ENCODE assay signal across 20 mouse cellular contexts in genomic region chr4:88955571-88955970, GRCm38 (mm10).
DNase-seq lines count a peak whose midpoint lies in the region; ATAC-seq and TF ChIP-seq lines count a peak whose summit lies in the region.
"Had no signal": no experiment of that assay in that cellular context is flagged by ENCODE, and none has a peak within 500 bp of the region (broad histone marks: within the 10 kb centered on the region; RNA-seq: fewer than 3 reads in every experiment).

No protein-coding gene starts in this region.

- WGBS in heart, embryonic 14.5 days: 62% methylated on average over 7 of the region's 7 CpGs
- 53% methylated on average over 7 of the region's 7 CpGs for WGBS in lung, adult 2 months
- WGBS in lung, embryonic 16.5 days: 52% methylated on average over 7 of the region's 7 CpGs
- WGBS in stomach, embryonic 16.5 days: 67% methylated on average over 7 of the region's 7 CpGs

- TF ChIP-seq CTCF in lung, adult 2 months (IDR thresholded peaks at IDR 0.05; ENCODE audit: insufficient read depth, low read length): no peak

- H3K36me3 ChIP-seq in heart, embryonic 14.5 days (ENCODE audit: control insufficient read depth, insufficient read depth, low read length): no peaks in the 10 kb centered on the region
- no peaks in the 10 kb centered on the region for H3K36me3 ChIP-seq in lung, embryonic 16.5 days (ENCODE audit: control insufficient read depth, insufficient read depth, low read length)
- H3K36me3 ChIP-seq in stomach, embryonic 16.5 days (ENCODE audit: control insufficient read depth, insufficient read depth, low read length): no peaks in the 10 kb centered on the region
- H3K36me3 ChIP-seq: embryonic facial prominence, embryonic 10.5 days; kidney, embryonic 15.5 days; midbrain, embryonic 13.5 days; neural tube, embryonic 13.5 days; stomach, embryonic 15.5 days had no signal

- peak overlapping the region; percentile 17; the same call in 1 of the 2 replicates for H3K4me2 ChIP-seq in heart, embryonic 14.5 days (ENCODE audit: low read length)
- peak overlapping the region; percentile 34; the same call in 1 of the 2 replicates for H3K4me2 ChIP-seq in lung, embryonic 16.5 days (ENCODE audit: low read depth, low read length)
- H3K4me2 ChIP-seq in stomach, embryonic 16.5 days (ENCODE audit: low read depth, low read length): peak overlapping the region; percentile 17
- H3K4me2 ChIP-seq: hindbrain, embryonic 14.5 days; kidney, embryonic 15.5 days; midbrain, embryonic 13.5 days; neural tube, embryonic 13.5 days had no signal

- no peak for TF ChIP-seq POLR2A in lung, adult 2 months (IDR thresholded peaks at IDR 0.05; ENCODE audit: borderline replicate concordance, extremely low read depth, low read depth, low read length)

- DNase-seq in heart, postnatal 4 days: no peak
- DNase-seq in lung, adult 2 months: peak; percentile 16
- no peak for DNase-seq in lung, postnatal 14 days
- DNase-seq in thymus, postnatal 10 days (ENCODE audit: low spot score in 2 of 2): no peak
- no peak for DNase-seq in embryo, embryonic 10 days (ENCODE audit: low spot score)
- DNase-seq: B cell, adult 2 months; cerebellum, adult 18-20 months; gastrocnemius, postnatal 25 days; layer of hippocampus, postnatal 36 days; right cerebral cortex, adult 18-20 months had no signal

- H3K27me3 ChIP-seq in heart, embryonic 14.5 days (ENCODE audit: control insufficient read depth, insufficient read depth, low read length): no peaks in the 10 kb centered on the region
- H3K27me3 ChIP-seq in lung, embryonic 16.5 days (ENCODE audit: control insufficient read depth, insufficient read depth, low read depth, low read length): no peaks in the 10 kb centered on the region
- no peaks in the 10 kb centered on the region for H3K27me3 ChIP-seq in stomach, embryonic 16.5 days (ENCODE audit: control insufficient read depth, insufficient read depth, low read length)
- H3K27me3 ChIP-seq: kidney, embryonic 15.5 days; midbrain, embryonic 13.5 days; neural tube, embryonic 13.5 days; stomach, embryonic 15.5 days had no signal

- no peak overlapping the region for H3K4me3 ChIP-seq in heart, embryonic 14.5 days (ENCODE audit: control insufficient read depth in 1 of 2, insufficient read depth in 1 of 2, low read depth in 1 of 2, low read length in 2 of 2)
- H3K4me3 ChIP-seq in lung, adult 2 months (replicated peaks; ENCODE audit: extremely low read depth, low read depth, low read length): peak overlapping the region; percentile 28
- H3K4me3 ChIP-seq in lung, embryonic 16.5 days (ENCODE audit: low read length): no peak overlapping the region
- no peak overlapping the region for H3K4me3 ChIP-seq in stomach, embryonic 16.5 days (replicated peaks; ENCODE audit: low read length)
- H3K4me3 ChIP-seq: embryonic facial prominence, embryonic 10.5 days; kidney, embryonic 15.5 days; midbrain, embryonic 13.5 days; neural tube, embryonic 13.5 days; stomach, embryonic 15.5 days had no signal

- H3K4me1 ChIP-seq in heart, embryonic 14.5 days (ENCODE audit: control insufficient read depth in 2 of 2, insufficient read depth in 2 of 2, low read length in 2 of 2): peaks cover 7 to 11% of the 10 kb centered on the region in 2 experiments
- H3K4me1 ChIP-seq in lung, adult 2 months (ENCODE audit: control insufficient read depth, insufficient read depth, low read length): no peaks in the 10 kb centered on the region
- 0 out of 2 replicates have a peak, but pooled peaks cover 2% of the 10 kb centered on the region for H3K4me1 ChIP-seq in lung, embryonic 16.5 days (replicated peaks; ENCODE audit: control insufficient read depth, insufficient read depth, low read length)
- H3K4me1 ChIP-seq in stomach, embryonic 16.5 days (ENCODE audit: control insufficient read depth, insufficient read depth, low read length): peaks cover 2% of the 10 kb centered on the region; the same call in 1 of the 2 replicates
- H3K4me1 ChIP-seq: kidney, embryonic 15.5 days; midbrain, embryonic 13.5 days; neural tube, embryonic 13.5 days; stomach, embryonic 15.5 days had no signal

- H3K9ac ChIP-seq in heart, embryonic 14.5 days (ENCODE audit: low read length): no peak overlapping the region
- H3K9ac ChIP-seq in lung, embryonic 16.5 days (ENCODE audit: low read length): no peak overlapping the region
- no peak overlapping the region for H3K9ac ChIP-seq in stomach, embryonic 16.5 days (ENCODE audit: low read length)
- H3K9ac ChIP-seq: hindbrain, embryonic 14.5 days; kidney, embryonic 15.5 days; midbrain, embryonic 13.5 days; neural tube, embryonic 13.5 days; stomach, embryonic 15.5 days had no signal

- H3K9me3 ChIP-seq in heart, embryonic 14.5 days (ENCODE audit: control insufficient read depth, low read length): no peaks in the 10 kb centered on the region
- H3K9me3 ChIP-seq in lung, embryonic 16.5 days (ENCODE audit: control insufficient read depth, low read length): no peaks in the 10 kb centered on the region
- H3K9me3 ChIP-seq in stomach, embryonic 16.5 days (replicated peaks; ENCODE audit: control insufficient read depth, low read length): no peaks in the 10 kb centered on the region
- H3K9me3 ChIP-seq: embryonic facial prominence, embryonic 10.5 days; kidney, embryonic 15.5 days; midbrain, embryonic 13.5 days; neural tube, embryonic 13.5 days; stomach, embryonic 15.5 days had no signal

- no peak for ATAC-seq in heart, embryonic 14.5 days (ENCODE audit: insufficient number of reproducible peaks, insufficient read depth, low FRiP score, low read depth)
- no peak for ATAC-seq in lung, embryonic 16.5 days (ENCODE audit: low read depth)
- ATAC-seq in stomach, embryonic 16.5 days (ENCODE audit: insufficient read depth, low FRiP score): no peak
- ATAC-seq: forebrain, embryonic 14.5 days; midbrain, embryonic 13.5 days had no signal

- H3K27ac ChIP-seq in heart, embryonic 14.5 days (replicated peaks in 1 of 2; ENCODE audit: control insufficient read depth in 1 of 2, insufficient read depth in 1 of 2, low read depth in 2 of 2, low read length in 2 of 2): no peak overlapping the region
- no peak overlapping the region for H3K27ac ChIP-seq in lung, embryonic 16.5 days (ENCODE audit: low read length)
- H3K27ac ChIP-seq in stomach, embryonic 16.5 days (ENCODE audit: low read length): 0 out of 2 replicates have a peak overlapping the region, but pooled peaks have one; percentile 15
- H3K27ac ChIP-seq: embryonic facial prominence, embryonic 10.5 days; hindbrain, embryonic 14.5 days; kidney, embryonic 15.5 days; midbrain, embryonic 13.5 days; neural tube, embryonic 13.5 days; stomach, embryonic 15.5 days had no signal
